Mouse (Mus musculus) limb, embryonic 12.5 days (tissue): ENCODE measurements around the gene Zfp879. TPM values are rescaled to one million over a fixed set of nuclear protein-coding genes. Genes with fewer than 3 reads are reported as not detected.
A peak's percentile ranks its signal among the peaks of the same experiment; 100 is the strongest.

ENCODE experiments used
- ATAC-seq: fragments of 200-750 bp; cut with Nextera tagmentation; 2 replicates; pipeline ENCODE4 v1.8.0; 2017; ENCODE audit warnings: low read depth, moderate TSS enrichment; ENCODE audit not compliant: insufficient number of reproducible peaks, insufficient read depth, low FRiP score, low TSS enrichment
- H3K27ac ChIP-seq: fragments of 300-500 bp; sonication (generic); 2 replicates; pipeline ENCODE4 v1.5.1; 2016; ENCODE audit warnings: mild to moderate bottlenecking, moderate library complexity
- H3K27me3 ChIP-seq: fragments of 300-500 bp; sonication (generic); 2 replicates; pipeline ENCODE4 v1.6.1; 2016; ENCODE audit warnings: mild to moderate bottlenecking, moderate library complexity
- H3K36me3 ChIP-seq: fragments of 300-500 bp; sonication (generic); 2 replicates; pipeline ENCODE4 v1.6.1; 2016; ENCODE audit warnings: mild to moderate bottlenecking, moderate library complexity
- H3K4me1 ChIP-seq: fragments of 300-500 bp; sonication (generic); replicated peaks from 2 replicates; pipeline ENCODE4 v1.6.1; 2016
- H3K4me2 ChIP-seq: fragments of 300-500 bp; sonication (generic); 2 replicates; pipeline ENCODE4 v1.6.1; 2016; ENCODE audit warnings: mild to moderate bottlenecking, moderate library complexity
- H3K4me3 ChIP-seq: fragments of 300-500 bp; sonication (generic); replicated peaks from 2 replicates; pipeline ENCODE4 v1.5.1; 2016; ENCODE audit warnings: mild to moderate bottlenecking
- H3K9ac ChIP-seq: fragments of 300-500 bp; sonication (generic); replicated peaks from 2 replicates; pipeline ENCODE4 v1.6.1; 2016; ENCODE audit warnings: mild to moderate bottlenecking, moderate library complexity
- H3K9me3 ChIP-seq: fragments of 300-500 bp; sonication (generic); 2 replicates; pipeline ENCODE4 v1.6.1; 2016; ENCODE audit warnings: mild to moderate bottlenecking, moderate library complexity
- WGBS: fragments of 180-500 bp; shearing (Covaris S2); methylation state at CpG from one replicate; pipeline ENCODE4 v1.1.7; 2016; 5-methylcytosine and 5-hydroxymethylcytosine counted together
- polyA plus RNA-seq: library from polyadenylated mRNA; unstranded; fragments of >200 nt; fragmentation: Nextera tagmentation; extraction: Ambion mirVana; gene quantifications from 2 replicates; pipeline ENCODE4 v1.2.1, GENCODE M21; 2016

Zfp879 gene
- polyA plus RNA-seq, result 1.2 TPM in 2 replicates

DNA sequence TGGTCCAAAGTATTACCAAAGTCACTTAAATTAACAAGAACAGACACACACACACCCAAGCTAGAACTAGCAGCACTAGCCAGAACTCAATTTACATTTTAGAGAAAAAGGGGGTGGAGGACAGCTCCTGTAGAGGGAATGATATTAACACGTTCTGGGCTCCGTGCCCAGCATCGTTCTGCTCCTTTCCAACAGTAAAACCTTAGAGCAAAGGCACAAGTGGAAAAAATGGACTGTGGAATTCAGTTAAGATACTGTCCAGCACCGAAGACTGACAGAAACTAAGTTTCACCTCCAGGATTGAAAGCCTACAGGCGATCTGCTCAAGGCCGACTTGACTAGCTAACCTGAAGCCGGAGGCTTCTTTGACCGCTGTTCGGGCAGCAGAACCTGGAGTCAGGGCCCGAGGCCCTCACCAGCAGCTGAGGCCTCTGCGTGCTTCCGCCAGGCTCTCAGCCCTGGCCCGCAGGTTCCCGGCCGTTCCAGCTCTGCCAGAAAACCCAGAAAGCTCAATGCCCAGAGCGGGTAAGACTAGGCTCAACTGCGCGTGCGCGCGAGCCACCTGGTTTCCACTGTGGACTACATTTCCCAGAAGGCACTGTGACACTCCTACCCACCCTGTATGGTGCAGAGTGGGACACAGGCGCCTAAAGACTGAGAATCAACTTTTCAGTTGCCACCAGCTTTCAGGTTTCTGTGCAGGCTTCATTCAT, at the start of gene Zfp879:
Gene Zfp879, minus strand, starts transcription at position 530 of the 713 bp plus-strand sequence.
- H3K4me3 ChIP-seq, result peak within 1 kb of the TSS; percentile 41
- peaks cover 16% of the 10 kb centered on the region for H3K27me3 ChIP-seq
- H3K36me3 ChIP-seq, result no peaks in the 10 kb centered on the region
- WGBS, result 19% methylated on average over 22 of the region's 22 CpGs
- H3K9me3 ChIP-seq, result no peaks in the 10 kb centered on the region
- H3K27ac ChIP-seq, result peak within 1 kb of the TSS; percentile 92
- H3K9ac ChIP-seq, result peak within 1 kb of the TSS; percentile 62
- H3K4me1 ChIP-seq, result peaks cover 10% of the 10 kb centered on the region; the same call in 1 of the 2 replicates
- H3K4me2 ChIP-seq, result peak within 1 kb of the TSS; percentile 61
- ATAC-seq, result peak; percentile 95

DNA sequence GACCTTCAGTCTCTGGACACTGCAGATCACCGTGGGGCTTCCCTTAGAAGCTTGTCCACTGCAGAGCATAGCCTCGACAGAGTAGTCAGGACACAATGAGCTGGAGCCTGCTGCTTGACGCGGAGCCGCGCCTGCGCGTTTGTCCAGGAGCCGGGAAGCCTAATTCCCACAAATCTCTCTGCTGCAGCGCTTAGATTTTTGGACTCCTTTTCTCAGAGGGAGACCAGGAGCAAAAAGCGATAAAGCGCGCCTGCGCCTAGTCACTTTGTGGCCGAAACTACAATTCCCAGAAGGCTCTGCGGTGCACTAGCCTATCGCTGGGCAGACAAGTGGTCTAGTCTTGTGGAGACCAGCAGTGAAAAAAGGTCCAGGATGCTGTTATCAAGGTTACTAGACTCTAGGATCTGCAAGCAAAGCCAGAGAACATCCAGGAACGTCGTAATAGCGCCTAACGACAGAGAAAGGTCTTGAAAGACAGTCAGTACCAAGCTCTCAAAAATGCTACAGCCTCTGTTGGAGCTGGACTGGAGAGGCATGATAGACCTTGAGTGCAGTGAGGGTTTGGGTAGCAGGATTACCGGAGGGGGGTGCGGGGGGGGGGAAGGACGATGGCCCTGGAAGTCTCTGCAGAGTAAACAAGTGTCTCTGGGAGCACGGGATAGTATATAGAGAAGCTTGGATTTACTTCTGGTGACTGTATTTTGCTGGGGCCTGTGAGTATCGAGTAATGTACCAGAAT, 46.2 kb upstream of the Zfp879 start, which contains the start of gene Zfp454:
Gene Zfp454, minus strand, starts transcription at position 262 of the 739 bp plus-strand sequence.
- Histone ChIP-seq H3K36me3 (peaks cover 36% of the 10 kb centered on the region), H3K9ac (peak within 1 kb of the TSS; percentile 58), H3K4me2 (peak within 1 kb of the TSS; percentile 66), H3K9me3 (peaks cover 7% of the 10 kb centered on the region; the same call in 1 of the 2 replicates), H3K27me3 (no peaks in the 10 kb centered on the region), H3K4me3 (peak within 1 kb of the TSS; percentile 54), H3K27ac (peak within 1 kb of the TSS; percentile 83), H3K4me1 (peaks cover 9% of the 10 kb centered on the region)
- peak; percentile 94 for ATAC-seq
- 7% methylated on average over 26 of the region's 26 CpGs for WGBS

DNA sequence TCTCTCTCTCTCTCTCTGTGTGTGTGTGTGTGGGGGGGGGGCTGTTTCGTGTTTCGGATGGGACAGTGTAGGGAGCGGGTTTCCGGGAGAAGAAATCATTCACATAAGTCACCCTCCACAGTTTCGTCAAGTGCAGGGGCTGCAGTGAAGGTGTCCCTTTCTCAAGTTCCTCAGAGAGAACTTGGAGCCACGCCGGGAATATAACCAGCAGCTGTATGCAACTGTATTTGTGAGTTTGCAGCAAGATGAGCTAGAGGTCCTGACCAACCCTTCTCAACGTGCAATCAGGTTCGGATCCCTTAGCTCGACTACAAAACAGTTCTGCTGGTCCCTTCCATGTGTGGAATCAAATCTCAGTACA, 45.6 kb upstream of the Zfp879 start:
- peaks cover 9% of the 10 kb centered on the region for H3K4me1 ChIP-seq
- ATAC-seq, result 0 out of 2 replicates have a peak, but pooled peaks have one; percentile 49
- peak overlapping the region; percentile 66 for H3K4me2 ChIP-seq
- peak overlapping the region; percentile 54 for H3K4me3 ChIP-seq
- peaks cover 43% of the 10 kb centered on the region for H3K36me3 ChIP-seq
- H3K9me3 ChIP-seq, result peaks cover under 1% of the 10 kb centered on the region; the same call in 1 of the 2 replicates
- H3K27me3 ChIP-seq, result no peaks in the 10 kb centered on the region
- H3K27ac ChIP-seq, result peak overlapping the region; percentile 83
- H3K9ac ChIP-seq, result peak overlapping the region; percentile 58
- WGBS, result 18% methylated on average over 8 of the region's 10 CpGs

DNA sequence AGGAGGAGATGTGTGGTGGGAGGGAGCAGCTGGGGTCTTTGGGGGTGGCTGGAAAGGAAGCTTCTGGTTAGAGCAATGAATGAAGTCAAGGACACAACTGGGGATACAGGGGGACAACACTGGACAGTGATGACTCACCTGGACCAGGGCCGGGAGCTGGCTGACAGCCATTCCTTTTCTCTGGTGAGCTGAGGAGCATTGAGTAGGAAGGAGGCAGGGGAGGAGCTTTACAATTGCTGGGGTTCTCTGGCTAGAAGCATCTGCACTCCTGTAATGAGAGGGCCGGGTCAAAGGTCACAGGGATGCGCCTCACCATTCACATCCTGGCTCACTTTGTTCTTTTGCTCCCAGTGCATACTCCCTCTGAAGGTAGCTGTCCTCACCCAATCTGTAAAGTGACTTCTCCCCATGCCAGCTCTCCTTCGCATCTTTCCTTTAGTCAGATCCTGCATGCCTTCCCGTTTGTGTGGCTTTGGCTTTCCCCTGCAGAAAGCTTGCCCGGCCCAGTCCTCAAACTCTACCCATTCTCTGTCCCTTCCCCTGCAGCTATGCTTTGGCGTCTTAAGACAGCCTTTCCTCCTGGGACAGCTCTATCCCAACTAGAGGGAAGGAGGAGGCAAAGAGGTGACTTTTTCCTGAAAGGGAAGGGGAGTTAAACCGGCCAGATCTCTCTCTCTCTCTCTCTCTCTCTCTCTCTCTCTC, 45.0 kb upstream of the Zfp879 start:
- peak overlapping the region; percentile 54 for H3K4me3 ChIP-seq
- H3K27ac ChIP-seq, result no peak overlapping the region
- peak overlapping the region; percentile 58 for H3K9ac ChIP-seq
- H3K4me1 ChIP-seq, result peaks cover 9% of the 10 kb centered on the region
- no peaks in the 10 kb centered on the region for H3K9me3 ChIP-seq
- H3K4me2 ChIP-seq, result peak overlapping the region; percentile 66
- H3K36me3 ChIP-seq, result peaks cover 48% of the 10 kb centered on the region
- 46% methylated on average over 8 of the region's 8 CpGs for WGBS
- H3K27me3 ChIP-seq, result no peaks in the 10 kb centered on the region
- no peak for ATAC-seq

DNA sequence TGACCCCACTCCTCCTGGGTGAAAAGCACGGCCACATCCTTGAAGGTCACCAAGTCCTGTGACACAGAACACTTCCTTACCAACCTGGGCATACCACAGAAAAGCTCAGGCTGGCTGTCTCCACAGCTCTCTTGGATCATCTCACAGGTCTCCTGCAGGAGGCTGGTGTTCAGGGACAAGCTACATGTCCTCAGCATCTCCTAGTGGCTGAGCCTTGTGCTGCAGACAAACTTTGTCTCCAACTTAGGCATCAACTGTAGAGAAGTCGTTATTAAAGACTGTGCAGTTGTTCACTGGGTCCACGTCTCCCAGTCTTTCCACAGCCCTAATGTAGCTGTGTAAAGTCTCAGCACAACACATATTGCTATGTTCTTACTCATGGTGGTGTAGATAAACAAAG, 42.4 kb upstream of the Zfp879 start:
- H3K4me3 ChIP-seq, result no peak overlapping the region
- H3K27ac ChIP-seq, result no peak overlapping the region
- peaks cover 9% of the 10 kb centered on the region for H3K4me1 ChIP-seq
- no peaks in the 10 kb centered on the region for H3K9me3 ChIP-seq
- H3K36me3 ChIP-seq, result peaks cover 72% of the 10 kb centered on the region
- 78% methylated on average over 3 of the region's 3 CpGs for WGBS
- ATAC-seq, result no peak
- no peak overlapping the region for H3K9ac ChIP-seq
- H3K27me3 ChIP-seq, result no peaks in the 10 kb centered on the region
- no peak overlapping the region for H3K4me2 ChIP-seq

DNA sequence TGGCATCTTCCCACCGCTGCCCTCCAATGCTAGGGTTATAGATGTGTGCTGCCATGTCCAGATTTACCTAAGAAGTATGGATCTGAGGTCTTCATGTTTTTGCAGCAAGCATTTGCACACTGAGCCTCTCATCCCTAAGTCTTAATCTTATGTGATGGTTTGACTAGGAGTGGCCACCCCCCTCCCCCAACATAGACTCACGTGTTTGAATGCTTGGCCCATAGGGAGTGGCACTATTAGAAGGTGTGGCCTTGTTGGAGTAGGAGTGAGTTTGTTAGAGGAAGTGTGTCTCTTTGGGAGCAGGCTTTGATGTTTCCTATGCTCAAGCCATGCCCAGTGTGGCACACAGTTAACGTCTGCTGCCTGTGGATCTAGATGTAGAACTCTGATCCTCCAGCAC, 37.3 kb upstream of the Zfp879 start:
- Histone ChIP-seq H3K9ac (no peak overlapping the region), H3K4me1 (no peaks in the 10 kb centered on the region), H3K9me3 (peaks cover 18% of the 10 kb centered on the region), H3K27me3 (no peaks in the 10 kb centered on the region), H3K4me3 (no peak overlapping the region), H3K4me2 (no peak overlapping the region), H3K27ac (no peak overlapping the region), H3K36me3 (peaks cover 96% of the 10 kb centered on the region)
- ATAC-seq, result no peak
- 92% methylated on average over 3 of the region's 3 CpGs for WGBS

DNA sequence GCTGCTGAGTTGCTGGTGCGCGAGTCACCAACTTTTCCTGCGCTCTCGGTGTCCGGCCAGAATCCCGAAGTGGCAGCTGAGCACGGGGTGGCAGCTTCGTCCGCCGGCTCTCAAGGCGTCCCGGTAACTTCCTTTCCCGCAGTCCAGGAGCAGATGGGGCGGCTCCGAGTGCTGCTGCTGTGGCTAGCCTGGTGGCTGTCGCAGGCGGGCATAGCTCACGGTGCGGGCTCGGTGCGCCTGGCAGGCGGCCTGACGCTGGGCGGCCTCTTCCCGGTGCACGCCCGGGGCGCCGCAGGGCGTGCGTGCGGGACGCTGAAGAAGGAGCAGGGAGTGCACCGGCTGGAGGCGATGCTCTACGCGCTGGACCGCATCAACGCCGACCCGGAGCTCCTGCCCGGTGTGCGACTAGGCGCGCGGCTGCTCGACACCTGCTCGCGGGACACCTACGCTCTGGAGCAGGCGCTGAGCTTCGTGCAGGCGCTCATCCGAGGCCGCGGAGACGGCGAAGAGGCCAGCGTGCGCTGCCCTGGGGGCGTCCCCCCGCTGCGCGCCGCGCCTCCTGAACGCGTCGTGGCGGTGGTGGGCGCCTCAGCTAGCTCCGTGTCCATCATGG, 9.7 kb upstream of the Zfp879 start:
- no peak overlapping the region for H3K27ac ChIP-seq
- peak overlapping the region; percentile 88 for H3K4me2 ChIP-seq
- H3K36me3 ChIP-seq, result no peaks in the 10 kb centered on the region
- peak overlapping the region; percentile 48 for H3K4me3 ChIP-seq
- no peak for ATAC-seq
- under 1% methylated on average over 72 of the region's 72 CpGs for WGBS
- peaks cover 7% of the 10 kb centered on the region; the same call in 1 of the 2 replicates for H3K9me3 ChIP-seq
- H3K9ac ChIP-seq, result peak overlapping the region; percentile 48; the same call in 1 of the 2 replicates
- H3K27me3 ChIP-seq, result peaks cover 76% of the 10 kb centered on the region
- peaks cover 14% of the 10 kb centered on the region for H3K4me1 ChIP-seq

DNA sequence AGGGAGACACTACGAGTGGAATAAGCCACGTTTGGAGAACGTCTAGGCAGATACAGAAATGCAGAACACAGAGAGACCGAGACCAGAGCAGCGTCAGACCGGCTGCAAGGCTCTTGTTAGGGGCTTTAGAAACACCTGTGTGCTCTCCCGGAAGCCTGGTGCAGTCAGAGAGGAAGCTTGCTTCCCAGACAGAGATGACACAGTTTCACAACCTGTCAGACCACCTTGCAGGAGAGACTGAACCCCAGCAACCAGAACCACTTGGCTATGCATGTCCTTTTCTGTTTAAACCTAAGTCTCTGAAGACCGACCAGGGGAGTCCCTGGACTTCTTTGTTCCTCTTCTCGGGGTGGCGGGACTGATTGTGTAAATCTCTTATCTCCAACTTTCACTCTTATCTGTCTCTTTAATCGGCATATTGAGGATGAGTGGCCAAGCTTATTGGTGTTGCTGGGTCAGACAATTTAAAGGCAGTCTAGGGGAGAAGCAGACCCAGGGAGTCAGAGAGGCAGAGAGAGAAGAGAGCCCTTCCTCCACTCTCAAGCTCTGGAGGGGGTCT, 8.9 kb upstream of the Zfp879 start, which contains the start of gene Grm6:
Gene Grm6, plus strand, starts transcription at position 509 of the 559 bp plus-strand sequence.
- Histone ChIP-seq H3K36me3 (no peaks in the 10 kb centered on the region), H3K4me3 (peak within 1 kb of the TSS; percentile 48), H3K27me3 (peaks cover 85% of the 10 kb centered on the region), H3K9ac (peak within 1 kb of the TSS; percentile 48; the same call in 1 of the 2 replicates), H3K4me2 (peak within 1 kb of the TSS; percentile 88), H3K4me1 (peaks cover 14% of the 10 kb centered on the region), H3K27ac (no peak within 1 kb of the TSS), H3K9me3 (peaks cover 7% of the 10 kb centered on the region; the same call in 1 of the 2 replicates)
- ATAC-seq, result no peak
- WGBS, result 1% methylated on average over 11 of the region's 11 CpGs

DNA sequence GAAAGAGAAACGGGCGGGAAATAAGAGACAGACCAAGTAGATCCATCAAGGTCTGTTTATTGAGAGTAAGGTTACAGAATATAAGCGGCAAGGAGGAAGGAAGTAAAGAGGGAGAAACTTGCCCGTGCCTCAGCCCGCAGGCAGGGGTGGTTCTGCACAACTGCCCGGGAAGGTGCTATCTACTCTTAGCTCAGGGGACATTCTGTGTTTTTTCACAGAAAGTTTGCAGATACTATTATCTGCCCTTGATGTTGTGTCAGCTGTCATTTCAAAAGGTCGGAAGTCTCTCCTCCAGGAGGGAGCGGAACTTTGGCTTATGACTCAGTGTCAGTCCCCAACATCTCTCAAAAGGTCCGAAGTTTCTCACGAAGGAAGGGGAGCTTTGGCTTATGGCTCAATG, 8.0 kb upstream of the Zfp879 start:
- H3K4me1 ChIP-seq, result peaks cover 14% of the 10 kb centered on the region
- peaks cover 84% of the 10 kb centered on the region for H3K27me3 ChIP-seq
- H3K36me3 ChIP-seq, result no peaks in the 10 kb centered on the region
- no peak overlapping the region for H3K4me2 ChIP-seq
- WGBS, result 4% methylated on average over 10 of the region's 10 CpGs
- no peak overlapping the region for H3K9ac ChIP-seq
- no peak for ATAC-seq
- no peak overlapping the region for H3K4me3 ChIP-seq
- H3K27ac ChIP-seq, result no peak overlapping the region
- H3K9me3 ChIP-seq, result peaks cover 7% of the 10 kb centered on the region; the same call in 1 of the 2 replicates

DNA sequence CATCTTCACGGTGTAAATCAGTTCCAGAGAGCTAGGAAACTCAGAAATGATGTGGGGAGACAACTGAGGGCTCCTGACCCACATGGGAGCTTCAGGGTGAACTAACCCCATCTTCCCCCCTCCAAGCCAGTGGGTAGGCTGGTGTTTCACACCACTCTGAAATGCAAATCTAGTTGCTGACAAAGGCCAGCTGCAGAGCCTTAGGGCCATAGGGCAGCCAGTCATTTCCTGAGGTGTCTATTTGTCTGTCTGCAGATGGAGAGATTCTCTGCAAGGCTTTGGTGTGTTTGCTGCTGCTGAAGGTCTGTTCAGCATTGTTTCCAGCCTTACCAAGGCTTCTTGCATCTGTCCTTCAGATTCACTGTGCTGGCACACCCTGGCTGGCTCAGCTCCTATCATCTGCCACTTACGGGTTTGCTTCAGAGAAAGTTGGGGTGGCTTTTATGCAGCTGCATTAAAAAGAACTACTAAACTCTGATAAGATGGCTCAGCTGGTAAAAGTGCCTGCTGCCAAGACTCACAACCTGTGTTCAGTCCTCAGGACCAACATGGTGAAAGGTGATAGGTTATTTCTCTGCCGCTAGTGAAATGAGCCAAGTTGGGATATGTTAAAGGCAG, 7.3 kb upstream of the Zfp879 start:
- no peaks in the 10 kb centered on the region for H3K36me3 ChIP-seq
- peaks cover 77% of the 10 kb centered on the region for H3K27me3 ChIP-seq
- 30% methylated on average over 3 of the region's 3 CpGs for WGBS
- no peak overlapping the region for H3K9ac ChIP-seq
- peaks cover 7% of the 10 kb centered on the region; the same call in 1 of the 2 replicates for H3K9me3 ChIP-seq
- H3K4me3 ChIP-seq, result no peak overlapping the region
- no peak for ATAC-seq
- peaks cover 14% of the 10 kb centered on the region for H3K4me1 ChIP-seq
- H3K27ac ChIP-seq, result no peak overlapping the region
- H3K4me2 ChIP-seq, result no peak overlapping the region
